In the genomic region with DNA sequence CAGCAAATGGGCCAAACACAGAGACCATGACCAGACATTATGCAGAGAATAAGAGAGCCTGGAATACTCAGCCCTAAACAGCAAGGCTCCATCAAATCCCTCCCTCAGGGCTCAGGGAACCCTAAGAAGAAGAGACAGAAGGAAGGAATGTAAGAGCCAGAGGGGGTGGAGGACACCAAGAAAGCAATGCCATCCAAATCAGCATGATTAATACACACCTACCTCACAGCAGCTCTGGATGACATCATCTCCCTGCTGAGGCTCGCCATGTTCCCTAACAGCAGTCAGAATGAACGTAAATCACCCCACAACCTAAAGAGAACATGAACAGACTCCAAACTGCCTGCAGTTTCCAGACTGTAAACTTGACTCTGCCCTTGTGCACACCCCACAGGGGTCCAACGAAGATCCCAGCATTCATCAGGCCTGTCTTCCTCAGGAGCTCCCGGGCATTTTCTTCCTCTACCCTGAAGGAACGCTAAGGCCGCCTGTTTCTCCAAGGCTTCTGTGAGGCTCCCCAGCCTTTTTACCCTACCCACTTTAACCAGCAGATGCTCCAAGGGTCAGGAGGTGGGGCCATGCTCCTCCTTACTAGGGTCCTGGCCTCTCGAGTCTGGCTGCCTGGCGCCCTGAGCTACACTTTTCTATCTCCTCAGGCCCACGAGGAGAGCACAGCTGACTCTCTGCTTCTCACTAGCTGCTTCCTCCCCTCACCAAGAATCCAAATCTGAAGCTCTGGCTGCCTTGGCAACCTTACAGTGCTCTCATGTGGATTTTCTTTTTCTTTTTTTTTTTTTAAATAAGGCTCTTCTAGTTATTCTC, we compare ENCODE assay signal across 8 mouse cellular contexts. TPM values are rescaled to one million over a fixed set of nuclear protein-coding genes. Genes with fewer than 3 reads are reported as not detected.
DNase-seq lines count a peak whose midpoint lies in the region; ATAC-seq and TF ChIP-seq lines count a peak whose summit lies in the region.
"Had no signal": no experiment of that assay in that cellular context is flagged by ENCODE, and none has a peak within 500 bp of the region (broad histone marks: within the 10 kb centered on the region; RNA-seq: fewer than 3 reads in every experiment).

No protein-coding gene starts in this region.

- peaks cover 58% of the 10 kb centered on the region for H3K4me1 ChIP-seq in E14TG2a.4 (replicated peaks; ENCODE audit: low read depth, low read length)
- H3K4me1 ChIP-seq in forebrain, embryonic 14.5 days (ENCODE audit: control insufficient read depth, insufficient read depth, low read length) = peaks cover 40% of the 10 kb centered on the region
- peaks cover 21% of the 10 kb centered on the region for H3K4me1 ChIP-seq in liver, embryonic 11.5 days (replicated peaks; ENCODE audit: control insufficient read depth, insufficient read depth, low read length)

- no peaks in the 10 kb centered on the region for H3K27me3 ChIP-seq in E14TG2a.4 (ENCODE audit: insufficient read depth, low read length)
- H3K27me3 ChIP-seq in forebrain, embryonic 14.5 days (replicated peaks; ENCODE audit: control insufficient read depth, insufficient read depth, low read length) = no peaks in the 10 kb centered on the region
- no peaks in the 10 kb centered on the region for H3K27me3 ChIP-seq in liver, embryonic 11.5 days (replicated peaks; ENCODE audit: control insufficient read depth, insufficient read depth, low read length)
- H3K27me3 ChIP-seq: liver, embryonic 13.5 days had no signal

- ATAC-seq in forebrain, embryonic 14.5 days = peak; percentile 47
- no peak for ATAC-seq in liver, embryonic 11.5 days (replicated peaks; ENCODE audit: low FRiP score)
- no peak for ATAC-seq in CD4-positive, CD25-positive, alpha-beta regulatory T cell, adult 4 months

- no peak for TF ChIP-seq CTCF in E14TG2a.4 (conservative IDR thresholded peaks at IDR 0.05; ENCODE audit: low read length)

- no peaks in the 10 kb centered on the region for H3K9me3 ChIP-seq in E14TG2a.4 (ENCODE audit: low read length)
- H3K9me3 ChIP-seq in forebrain, embryonic 14.5 days (replicated peaks; ENCODE audit: control insufficient read depth, low read length) = no peaks in the 10 kb centered on the region
- H3K9me3 ChIP-seq in liver, embryonic 11.5 days (ENCODE audit: control insufficient read depth, low read length) = no peaks in the 10 kb centered on the region
- H3K9me3 ChIP-seq: liver, embryonic 13.5 days had no signal

- WGBS in forebrain, embryonic 14.5 days = 27% methylated on average over 9 of the region's 9 CpGs
- 54% methylated on average over 9 of the region's 9 CpGs for WGBS in liver, embryonic 11.5 days

- peak; percentile 34 for DNase-seq in R1 (ENCODE audit: low read depth, low spot score)
- DNase-seq in forebrain, embryonic 14.5 days (ENCODE audit: low spot score) = peak; percentile 60
- DNase-seq in kidney, adult 11 months = peak; percentile 54
- peak; percentile 30 for DNase-seq in liver, embryonic 11.5 days (ENCODE audit: low spot score)
- DNase-seq in right cerebral cortex, postnatal 36 days (ENCODE audit: low spot score in 2 of 2) = peak; percentile 64 to 80
- DNase-seq: liver, embryonic 13.5 days had no signal

- peak overlapping the region; percentile 22; the same call in 1 of the 2 replicates for H3K4me2 ChIP-seq in forebrain, embryonic 14.5 days (ENCODE audit: low read length)
- H3K4me2 ChIP-seq in liver, embryonic 11.5 days = no peak overlapping the region
- H3K4me2 ChIP-seq: liver, embryonic 13.5 days had no signal

- peak overlapping the region; percentile 24; the same call in 1 of the 2 replicates for H3K4me3 ChIP-seq in E14TG2a.4 (replicated peaks; ENCODE audit: low read length)
- no peak overlapping the region for H3K4me3 ChIP-seq in forebrain, embryonic 14.5 days (ENCODE audit: low read depth, low read length)
- no peak overlapping the region for H3K4me3 ChIP-seq in liver, embryonic 11.5 days (ENCODE audit: low read depth, low read length)
- H3K4me3 ChIP-seq: liver, embryonic 13.5 days had no signal

- H3K36me3 ChIP-seq in E14TG2a.4 (ENCODE audit: insufficient read depth, low read length) = peaks cover 7% of the 10 kb centered on the region
- H3K36me3 ChIP-seq in forebrain, embryonic 14.5 days (ENCODE audit: control insufficient read depth, insufficient read depth, low read length) = no peaks in the 10 kb centered on the region
- H3K36me3 ChIP-seq in liver, embryonic 11.5 days (ENCODE audit: control insufficient read depth, insufficient read depth, low read length) = no peaks in the 10 kb centered on the region
- H3K36me3 ChIP-seq: liver, embryonic 13.5 days had no signal

- peak overlapping the region; percentile 45; the same call in 1 of the 2 replicates for H3K9ac ChIP-seq in forebrain, embryonic 14.5 days (ENCODE audit: low read length)
- H3K9ac ChIP-seq in liver, embryonic 11.5 days (ENCODE audit: low read depth, low read length) = no peak overlapping the region; the same call in 1 of the 2 replicates
- H3K9ac ChIP-seq: liver, embryonic 13.5 days had no signal

- H3K27ac ChIP-seq in forebrain, embryonic 14.5 days (ENCODE audit: low read depth, low read length) = peak overlapping the region; percentile 70
- H3K27ac ChIP-seq in liver, embryonic 11.5 days (ENCODE audit: low read depth, low read length) = no peak overlapping the region; the same call in 1 of the 2 replicates
- H3K27ac ChIP-seq: liver, embryonic 13.5 days had no signal

RNA-seq across cellular contexts. Expression of gene Rnf169, which starts 15.0 kb away (rescaled TPM):
- 3.6 and 4.9 TPM in 2 replicates for polyA plus RNA-seq in forebrain, embryonic 14.5 days (2014; fragmentation: Nextera tagmentation; extraction: Ambion mirVana)
- 3.7 and 4.3 TPM in 2 replicates for polyA plus RNA-seq in liver, embryonic 11.5 days (2014; fragmentation: Nextera tagmentation; extraction: Ambion mirVana)
- polyA plus RNA-seq in CD4-positive, CD25-positive, alpha-beta regulatory T cell, adult 4 months (2017; shearing (Covaris generic)) = 1 to 10 TPM; 6.2 to 9.5 TPM

RNA-seq across cellular contexts. Expression of gene Chrdl2, which starts 40.7 kb away (rescaled TPM):
- polyA plus RNA-seq in forebrain, embryonic 14.5 days (2014; fragmentation: Nextera tagmentation; extraction: Ambion mirVana) = not detected in 2 replicates
- polyA plus RNA-seq in liver, embryonic 11.5 days (2014; fragmentation: Nextera tagmentation; extraction: Ambion mirVana) = 0.19 and 0.39 TPM in 2 replicates
- not detected for polyA plus RNA-seq in CD4-positive, CD25-positive, alpha-beta regulatory T cell, adult 4 months (2017; shearing (Covaris generic))
- polyA plus RNA-seq: liver, embryonic 13.5 days had no signal
